Mouse (Mus musculus) heart, postnatal 0 days (tissue): Measurements from ENCODE around the gene Slc25a33. TPM values are rescaled to one million over a fixed set of nuclear protein-coding genes. Genes with fewer than 3 reads are reported as not detected.
A peak's percentile ranks its signal among the peaks of the same experiment; 100 is the strongest.

Source experiments
- ATAC-seq: fragments of 200-750 bp; cut with Nextera tagmentation; 2 replicates; pipeline ENCODE4 v1.8.0; 2017; ENCODE audit warnings: low read depth, moderate number of reproducible peaks, moderate library complexity; ENCODE audit not compliant: insufficient read depth
- DNase-seq: peaks from one replicate; pipeline ENCODE4 v3.0.0-alpha.2; 2016; ENCODE audit warnings: low spot score
- H3K27ac ChIP-seq: fragments of 300-500 bp; sonication (generic); 2 replicates; pipeline ENCODE4 v1.5.1; 2014; ENCODE audit warnings: low read depth, mild to moderate bottlenecking
- H3K27me3 ChIP-seq: fragments of 300-500 bp; sonication (generic); 2 replicates; pipeline ENCODE4 v1.6.1; 2014; ENCODE audit warnings: low read length, mixed read lengths; ENCODE audit not compliant: control insufficient read depth, insufficient read depth
- H3K36me3 ChIP-seq: fragments of 300-500 bp; sonication (generic); replicated peaks from 2 replicates; pipeline ENCODE4 v1.6.1; 2014; ENCODE audit warnings: low read length, mixed read lengths; ENCODE audit not compliant: control insufficient read depth, insufficient read depth
- H3K4me1 ChIP-seq: fragments of 300-500 bp; sonication (generic); 2 replicates; pipeline ENCODE4 v1.6.1; 2014; ENCODE audit warnings: antibody characterized with exemption; ENCODE audit not compliant: control insufficient read depth, insufficient read depth
- H3K4me2 ChIP-seq: fragments of 300-500 bp; sonication (generic); 2 replicates; pipeline ENCODE4 v1.6.1; 2014; ENCODE audit warnings: low read depth, mild to moderate bottlenecking, low read length, moderate library complexity
- H3K4me3 ChIP-seq: fragments of 300-500 bp; sonication (generic); 2 replicates; pipeline ENCODE4 v1.5.1; 2014; ENCODE audit warnings: low read depth, low read length
- H3K9ac ChIP-seq: fragments of 300-500 bp; sonication (generic); replicated peaks from 2 replicates; pipeline ENCODE4 v1.6.1; 2014; ENCODE audit warnings: low read depth, low read length, mixed read lengths
- H3K9me3 ChIP-seq: fragments of 300-500 bp; sonication (generic); replicated peaks from 2 replicates; pipeline ENCODE4 v1.6.1; 2016; ENCODE audit warnings: low read length; ENCODE audit not compliant: control insufficient read depth
- CTCF ChIP-seq: IDR thresholded peaks from 2 replicates; pipeline ENCODE4 v1.5.1; 2016; ENCODE audit warnings: antibody characterized with exemption, control low read depth, low read depth
- EP300 ChIP-seq: IDR thresholded peaks from 2 replicates; pipeline ENCODE4 v1.6.1; 2016; ENCODE audit warnings: antibody characterized with exemption, low read depth
- WGBS: fragments of 180-500 bp; shearing (Covaris S2); extraction: QIAGEN DNeasy Blood & Tissue Kit; methylation state at CpG from one replicate; pipeline ENCODE4 v1.1.7; 2014; 5-methylcytosine and 5-hydroxymethylcytosine counted together
- polyA plus RNA-seq: library from polyadenylated mRNA; unstranded; fragments of >200 nt; fragmentation: Nextera tagmentation; extraction: Ambion mirVana; gene quantifications from 2 replicates; pipeline ENCODE4 v1.2.1, GENCODE M21; 2015
- total RNA-seq: library from RNA; depleted of rRNA; stranded (reverse); fragments of >200 nt; gene quantifications from 2 replicates; pipeline ENCODE4 v1.2.3, GENCODE M21; 2014; ENCODE audit warnings: low replicate concordance

Slc25a33 gene
- total and polyA plus RNA-seq, 2 experiments from 2014 or later, result 3.0 to 15.1 TPM

DNA sequence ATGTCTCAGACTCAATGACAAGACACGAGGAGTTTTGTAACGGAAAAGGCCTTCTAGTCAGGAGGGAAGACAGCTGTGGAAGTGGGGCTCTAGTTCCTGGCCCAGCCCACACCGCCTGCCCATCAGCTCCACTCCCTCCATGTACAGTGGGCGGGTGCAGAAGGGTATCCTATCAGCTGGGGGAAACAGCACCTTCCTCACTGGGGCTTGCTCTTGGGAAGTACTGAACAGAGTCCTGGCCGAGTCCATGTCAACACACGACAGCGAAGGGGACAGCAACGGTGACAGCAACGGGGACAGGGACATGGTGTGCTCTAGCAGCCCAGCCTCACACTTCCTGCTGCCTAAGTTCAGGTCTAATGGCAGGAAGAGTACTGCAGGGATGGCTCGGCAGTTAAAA, 41.3 kb downstream of the Slc25a33 start:
- no peak overlapping the region for H3K9ac ChIP-seq
- peaks cover 58% of the 10 kb centered on the region for H3K4me1 ChIP-seq
- no peaks in the 10 kb centered on the region for H3K27me3 ChIP-seq
- TF ChIP-seq EP300 (no peak), CTCF (no peak)
- no peak overlapping the region for H3K4me3 ChIP-seq
- ATAC-seq (peak; percentile 8; the same call in 1 of the 2 replicates), DNase-seq (no peak)
- H3K9me3 ChIP-seq, result no peaks in the 10 kb centered on the region
- H3K36me3 ChIP-seq, result peaks cover 30% of the 10 kb centered on the region
- H3K4me2 ChIP-seq, result no peak overlapping the region
- peak overlapping the region; percentile 63 for H3K27ac ChIP-seq
- 29% methylated on average over 10 of the region's 10 CpGs for WGBS

DNA sequence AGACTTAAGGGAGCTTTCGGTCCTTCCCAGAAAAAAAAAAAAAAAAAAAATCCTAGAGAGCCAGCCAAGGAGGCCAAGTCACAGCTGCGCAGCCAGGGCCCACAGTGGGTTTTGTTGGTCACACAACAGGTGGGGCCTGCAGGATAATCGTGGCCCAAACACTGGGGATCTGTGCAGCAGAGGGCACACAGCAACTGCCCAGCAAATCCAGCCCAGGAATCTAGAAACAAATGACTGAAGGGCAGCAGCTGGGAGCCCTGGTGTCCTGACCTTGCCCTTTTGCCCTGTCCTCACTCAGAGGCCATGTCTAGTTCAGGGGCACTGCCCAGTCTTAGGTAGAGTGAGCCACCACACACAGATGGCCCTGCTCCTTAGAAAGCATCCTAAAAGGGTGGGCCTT, 41.8 kb downstream of the Slc25a33 start:
- Histone ChIP-seq H3K4me1 (peaks cover 56% of the 10 kb centered on the region), H3K27me3 (no peaks in the 10 kb centered on the region), H3K9me3 (no peaks in the 10 kb centered on the region), H3K4me3 (no peak overlapping the region), H3K36me3 (peaks cover 35% of the 10 kb centered on the region), H3K9ac (no peak overlapping the region), H3K4me2 (no peak overlapping the region), H3K27ac (peak overlapping the region; percentile 63)
- ATAC-seq (no peak), DNase-seq (no peak)
- 96% methylated on average over 3 of the region's 3 CpGs for WGBS
- TF ChIP-seq CTCF (no peak), EP300 (no peak)

DNA sequence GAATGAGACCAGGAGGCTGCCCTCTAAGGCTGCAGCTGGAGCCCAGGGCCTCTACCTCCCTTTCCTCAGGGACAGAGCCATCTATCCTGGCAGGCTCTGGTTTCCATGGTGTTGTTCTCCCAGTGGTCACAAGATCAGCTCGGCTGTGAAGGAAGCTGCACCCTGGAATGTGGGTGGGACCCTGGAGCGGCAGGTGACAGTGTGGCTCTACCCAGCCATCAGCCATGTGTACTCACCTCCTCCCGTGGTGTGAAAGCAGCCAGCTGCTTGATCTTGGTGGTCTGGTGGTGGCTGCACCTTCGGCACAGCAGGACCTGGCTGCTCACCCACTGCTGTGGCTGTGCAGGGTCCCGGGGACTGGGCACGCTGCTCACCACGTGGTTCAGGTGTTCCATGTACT, 43.2 kb downstream of the Slc25a33 start:
- H3K9me3 ChIP-seq, result no peaks in the 10 kb centered on the region
- H3K4me1 ChIP-seq, result peaks cover 42% of the 10 kb centered on the region
- WGBS, result 44% methylated on average over 7 of the region's 7 CpGs
- no peak overlapping the region for H3K9ac ChIP-seq
- ATAC-seq (no peak), DNase-seq (no peak)
- no peak for TF ChIP-seq EP300
- TF ChIP-seq CTCF, result no peak
- no peak overlapping the region for H3K4me2 ChIP-seq
- H3K36me3 ChIP-seq, result peaks cover 48% of the 10 kb centered on the region
- H3K4me3 ChIP-seq, result no peak overlapping the region
- H3K27ac ChIP-seq, result peak overlapping the region; percentile 41
- H3K27me3 ChIP-seq, result no peaks in the 10 kb centered on the region

GRCm38 (mm10) chr4:149728810-149729209, 45.3 kb downstream of the Slc25a33 start:
- Histone ChIP-seq H3K4me2 (no peak overlapping the region), H3K27me3 (no peaks in the 10 kb centered on the region), H3K27ac (no peak overlapping the region), H3K36me3 (peaks cover 58% of the 10 kb centered on the region), H3K9me3 (no peaks in the 10 kb centered on the region), H3K4me1 (peaks cover 25% of the 10 kb centered on the region), H3K9ac (no peak overlapping the region; the same call in 1 of the 2 replicates), H3K4me3 (no peak overlapping the region)
- DNase-seq (no peak), ATAC-seq (no peak)
- no peak for TF ChIP-seq CTCF
- no peak for TF ChIP-seq EP300
- WGBS, result 72% methylated on average over 8 of the region's 8 CpGs

DNA sequence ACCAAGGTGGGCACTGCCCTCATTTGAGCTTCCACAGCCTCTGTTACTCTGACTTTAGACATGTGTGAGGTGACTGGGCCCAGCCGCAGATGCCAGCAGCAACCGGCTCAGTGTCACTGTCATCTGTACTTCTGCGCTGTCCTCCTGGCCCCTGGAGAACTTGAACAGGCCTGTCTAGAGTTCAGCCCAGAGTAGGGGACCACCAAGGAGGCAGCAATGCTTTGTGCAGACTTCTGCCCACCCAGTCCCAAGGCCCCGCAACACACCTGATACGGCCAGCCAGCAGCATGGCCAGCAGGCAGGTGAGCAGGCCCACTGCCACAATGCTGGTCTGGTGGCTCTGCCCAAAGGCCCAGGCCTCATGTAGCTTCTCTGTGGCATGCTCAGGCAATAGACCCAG, 46.4 kb downstream of the Slc25a33 start:
- no peak for TF ChIP-seq EP300
- peaks cover 17% of the 10 kb centered on the region; the same call in 1 of the 2 replicates for H3K4me1 ChIP-seq
- H3K27me3 ChIP-seq, result no peaks in the 10 kb centered on the region
- peaks cover 58% of the 10 kb centered on the region for H3K36me3 ChIP-seq
- 93% methylated on average over 5 of the region's 5 CpGs for WGBS
- no peak overlapping the region for H3K4me3 ChIP-seq
- ATAC-seq, result no peak
- no peaks in the 10 kb centered on the region for H3K9me3 ChIP-seq
- DNase-seq, result no peak
- no peak overlapping the region for H3K9ac ChIP-seq
- no peak overlapping the region for H3K4me2 ChIP-seq
- H3K27ac ChIP-seq, result no peak overlapping the region

- H3K27ac ChIP-seq, result no peak overlapping the region
- no peak for ATAC-seq
- no peaks in the 10 kb centered on the region for H3K9me3 ChIP-seq
- no peak overlapping the region for H3K9ac ChIP-seq
- no peak overlapping the region for H3K4me3 ChIP-seq
- H3K4me2 ChIP-seq, result no peak overlapping the region
- WGBS, result 46% methylated on average over 15 of the region's 15 CpGs
- H3K4me1 ChIP-seq, result peaks cover 4% of the 10 kb centered on the region; the same call in 1 of the 2 replicates
- peak; percentile 48 for DNase-seq
- H3K27me3 ChIP-seq, result no peaks in the 10 kb centered on the region
- H3K36me3 ChIP-seq, result peaks cover 63% of the 10 kb centered on the region
- TF ChIP-seq EP300, result no peak
- peak; percentile 70 for TF ChIP-seq CTCF
Measured at GRCm38 (mm10) chr4:149725661-149726350, 48.3 kb downstream of the Slc25a33 start.
